Mouse (Mus musculus) erythroblast, embryonic 14.5 days (primary cell): Measurements from ENCODE around the gene Nkg7.

ENCODE experiments used
- GATA1 ChIP-seq: IDR thresholded peaks from 2 replicates; pipeline ENCODE4 v1.6.1; 2012; ENCODE audit warnings: low read length, inconsistent platforms, mixed read lengths
- TAL1 ChIP-seq: IDR thresholded peaks from 3 replicates; pipeline ENCODE4 v1.6.1; 2012; ENCODE audit warnings: low read length, inconsistent platforms, mixed read lengths

- no peak for TF ChIP-seq GATA1
- TF ChIP-seq TAL1, result no peak
These were observed 27.1 kb downstream of the Nkg7 start for GRCm38 (mm10) chr7:43463976-43464375.
